In genomic region chr15:84231721-84232561, GRCm38 (mm10) we compare ENCODE assay signal across 8 mouse cellular contexts. TPM values are rescaled to one million over a fixed set of nuclear protein-coding genes. Genes with fewer than 3 reads are reported as not detected.
DNase-seq lines count a peak whose midpoint lies in the region; ATAC-seq and TF ChIP-seq lines count a peak whose summit lies in the region.

TSS of gene Parvb (plus strand) at chr15:84232043.

- H3K4me2 ChIP-seq in embryonic facial prominence, embryonic 12.5 days (replicated peaks), result peak within 1 kb of the TSS; percentile 98
- peak within 1 kb of the TSS; percentile 97 for H3K4me2 ChIP-seq in limb, embryonic 12.5 days
- H3K4me2 ChIP-seq in midbrain, embryonic 11.5 days, result peak within 1 kb of the TSS; percentile 70
- H3K4me2 ChIP-seq in stomach, embryonic 15.5 days, result peak within 1 kb of the TSS; percentile 93

- no peak for DNase-seq in testis, postnatal 14 days (ENCODE audit: low spot score)
- DNase-seq in heart, adult 18-20 months, result peak; percentile 82
- DNase-seq in kidney, adult 18-20 months, result peak; percentile 74
- peak; percentile 92 for DNase-seq in midbrain, embryonic 11.5 days (ENCODE audit: low spot score, missing footprints)

- no peaks in the 10 kb centered on the region for H3K9me3 ChIP-seq in embryonic facial prominence, embryonic 12.5 days
- no peaks in the 10 kb centered on the region for H3K9me3 ChIP-seq in limb, embryonic 12.5 days
- H3K9me3 ChIP-seq in midbrain, embryonic 11.5 days (ENCODE audit: control insufficient read depth, low read length), result no peaks in the 10 kb centered on the region
- H3K9me3 ChIP-seq in stomach, embryonic 15.5 days, result no peaks in the 10 kb centered on the region

- H3K4me1 ChIP-seq in testis, adult 2 months (ENCODE audit: control insufficient read depth, insufficient read depth, low read length), result peaks cover 4% of the 10 kb centered on the region; the same call in 1 of the 2 replicates
- peaks cover 26% of the 10 kb centered on the region for H3K4me1 ChIP-seq in embryonic facial prominence, embryonic 12.5 days
- H3K4me1 ChIP-seq in limb, embryonic 12.5 days (replicated peaks), result peaks cover 29% of the 10 kb centered on the region
- H3K4me1 ChIP-seq in midbrain, embryonic 11.5 days (ENCODE audit: control insufficient read depth, insufficient read depth, low read length), result peaks cover 24% of the 10 kb centered on the region
- H3K4me1 ChIP-seq in stomach, embryonic 15.5 days, result peaks cover 21% of the 10 kb centered on the region

- TF ChIP-seq POLR2A in testis, adult 2 months (IDR thresholded peaks at IDR 0.05; ENCODE audit: control insufficient read depth, low read depth, low read length), result no peak; the same call in 1 of the 2 replicates

- TF ChIP-seq CTCF in testis, adult 2 months (IDR thresholded peaks at IDR 0.05; ENCODE audit: control insufficient read depth, insufficient read depth, insufficient replicate concordance, low read depth, low read length), result no peak

- H3K9ac ChIP-seq in embryonic facial prominence, embryonic 12.5 days, result peak within 1 kb of the TSS; percentile 58
- H3K9ac ChIP-seq in limb, embryonic 12.5 days (replicated peaks), result peak within 1 kb of the TSS; percentile 62
- peak within 1 kb of the TSS; percentile 55 for H3K9ac ChIP-seq in midbrain, embryonic 11.5 days (ENCODE audit: low read length)
- H3K9ac ChIP-seq in stomach, embryonic 15.5 days, result peak within 1 kb of the TSS; percentile 10; the same call in 1 of the 2 replicates

- H3K27me3 ChIP-seq in testis, adult 2 months (ENCODE audit: control insufficient read depth, insufficient read depth, low read length), result no peaks in the 10 kb centered on the region
- H3K27me3 ChIP-seq in embryonic facial prominence, embryonic 12.5 days, result peaks cover 9% of the 10 kb centered on the region
- peaks cover 5% of the 10 kb centered on the region; the same call in 1 of the 2 replicates for H3K27me3 ChIP-seq in limb, embryonic 12.5 days
- H3K27me3 ChIP-seq in midbrain, embryonic 11.5 days (ENCODE audit: control insufficient read depth, insufficient read depth, low read length), result peaks cover 3% of the 10 kb centered on the region
- peaks cover 5% of the 10 kb centered on the region; the same call in 1 of the 2 replicates for H3K27me3 ChIP-seq in stomach, embryonic 15.5 days (replicated peaks)

- H3K36me3 ChIP-seq in testis, adult 2 months (ENCODE audit: control insufficient read depth, insufficient read depth, low read length), result no peaks in the 10 kb centered on the region
- H3K36me3 ChIP-seq in embryonic facial prominence, embryonic 12.5 days, result no peaks in the 10 kb centered on the region
- no peaks in the 10 kb centered on the region for H3K36me3 ChIP-seq in limb, embryonic 12.5 days
- H3K36me3 ChIP-seq in midbrain, embryonic 11.5 days (ENCODE audit: control insufficient read depth, insufficient read depth, low read length), result no peaks in the 10 kb centered on the region
- no peaks in the 10 kb centered on the region for H3K36me3 ChIP-seq in stomach, embryonic 15.5 days

- ATAC-seq in embryonic facial prominence, embryonic 12.5 days (ENCODE audit: insufficient number of reproducible peaks, insufficient read depth, low FRiP score, low TSS enrichment), result no peak
- ATAC-seq in limb, embryonic 12.5 days (ENCODE audit: insufficient number of reproducible peaks, insufficient read depth, low FRiP score, low TSS enrichment, low read depth), result peak; percentile 38; the same call in 1 of the 2 replicates
- peak; percentile 54 for ATAC-seq in midbrain, embryonic 11.5 days (ENCODE audit: low FRiP score)
- ATAC-seq in stomach, embryonic 15.5 days (ENCODE audit: insufficient read depth, low FRiP score, low read depth), result peak; percentile 74

- H3K27ac ChIP-seq in testis, adult 2 months (ENCODE audit: control insufficient read depth, insufficient read depth, low read depth, low read length), result no peak within 1 kb of the TSS; the same call in 1 of the 2 replicates
- H3K27ac ChIP-seq in embryonic facial prominence, embryonic 12.5 days, result peak within 1 kb of the TSS; percentile 32
- 0 out of 2 replicates have a peak within 1 kb of the TSS, but pooled peaks have one; percentile 13 for H3K27ac ChIP-seq in limb, embryonic 12.5 days
- H3K27ac ChIP-seq in midbrain, embryonic 11.5 days (ENCODE audit: low read depth, low read length), result peak within 1 kb of the TSS; percentile 75
- peak within 1 kb of the TSS; percentile 48 for H3K27ac ChIP-seq in stomach, embryonic 15.5 days

- H3K4me3 ChIP-seq in testis, adult 2 months (ENCODE audit: control insufficient read depth, low read depth, low read length), result peak within 1 kb of the TSS; percentile 80
- H3K4me3 ChIP-seq in embryonic facial prominence, embryonic 12.5 days, result peak within 1 kb of the TSS; percentile 51
- H3K4me3 ChIP-seq in limb, embryonic 12.5 days (replicated peaks), result peak within 1 kb of the TSS; percentile 53
- peak within 1 kb of the TSS; percentile 40 for H3K4me3 ChIP-seq in midbrain, embryonic 11.5 days (ENCODE audit: low read depth, low read length)
- H3K4me3 ChIP-seq in stomach, embryonic 15.5 days (replicated peaks), result peak within 1 kb of the TSS; percentile 51

- 1% methylated on average over 52 of the region's 53 CpGs for WGBS in embryonic facial prominence, embryonic 12.5 days
- 1% methylated on average over 53 of the region's 53 CpGs for WGBS in limb, embryonic 12.5 days
- WGBS in midbrain, embryonic 11.5 days, result under 1% methylated on average over 48 of the region's 53 CpGs
- 1% methylated on average over 53 of the region's 53 CpGs for WGBS in stomach, embryonic 15.5 days

RNA-seq across cellular contexts. Expression of gene Parvb, which starts in this region (rescaled TPM):
- polyA plus RNA-seq in testis, adult 2 months (2012; rRNA removed), result 5.2 and 5.4 TPM in 2 replicates
- polyA plus RNA-seq in embryonic facial prominence, embryonic 12.5 days (2016; fragmentation: Nextera tagmentation; extraction: Ambion mirVana), result 4.3 and 6.0 TPM in 2 replicates
- total RNA-seq in heart, adult 18-20 months (2021), result 100 to 1,000 TPM in 1 of 2 experiments, 10 to 100 TPM in 1; 89.9 to 103 TPM
- polyA plus RNA-seq in limb, embryonic 12.5 days (2016; fragmentation: Nextera tagmentation; extraction: Ambion mirVana), result 3.9 TPM in 2 replicates
- 10.2 and 10.8 TPM in 2 replicates for polyA plus RNA-seq in midbrain, embryonic 11.5 days (2014; fragmentation: Nextera tagmentation; extraction: Ambion mirVana)
- 3.1 and 3.6 TPM in 2 replicates for polyA plus RNA-seq in stomach, embryonic 15.5 days (2015; fragmentation: Nextera tagmentation; extraction: Ambion mirVana)

Comparison
In these comparisons a context has a peak if more than half of its experiments do, and no peak if none do; other contexts are left out.
1. H3K9ac ChIP-seq: peak in every context shown above with its lines; median percentile 62 in limb, embryonic 12.5 days; 58 in embryonic facial prominence, embryonic 12.5 days; 55 in midbrain, embryonic 11.5 days; 10 in stomach, embryonic 15.5 days.